Mouse (Mus musculus) midbrain, embryonic 11.5 days (tissue): Measurements from ENCODE around the gene Hist1h2an. TPM values are rescaled to one million over a fixed set of nuclear protein-coding genes. Genes with fewer than 3 reads are reported as not detected.
"Not testable (repeated sequence)": the region's sequence is repeated elsewhere in the genome, so short reads cannot be mapped to it uniquely, and the experiment has no call there.

Experiments used
- ATAC-seq: fragments of 200-750 bp; cut with Nextera tagmentation; 2 replicates; pipeline ENCODE4 v1.8.0; 2017; ENCODE audit warnings: moderate TSS enrichment, moderate library complexity; ENCODE audit not compliant: low FRiP score
- DNase-seq: peaks from one replicate; pipeline ENCODE4 v3.0.0; 2015; ENCODE audit warnings: low spot score; ENCODE audit errors: missing footprints
- H3K27ac ChIP-seq: fragments of 300-500 bp; sonication (generic); 2 replicates; pipeline ENCODE4 v1.5.1; 2014; ENCODE audit warnings: low read depth, low read length
- H3K27me3 ChIP-seq: fragments of 300-500 bp; sonication (generic); 2 replicates; pipeline ENCODE4 v1.6.1; 2014; ENCODE audit warnings: mild to moderate bottlenecking, low read length, moderate library complexity, mixed read lengths; ENCODE audit not compliant: control insufficient read depth, insufficient read depth
- H3K36me3 ChIP-seq: fragments of 300-500 bp; sonication (generic); 2 replicates; pipeline ENCODE4 v1.6.1; 2014; ENCODE audit warnings: mild to moderate bottlenecking, low read length, moderate library complexity, mixed read lengths; ENCODE audit not compliant: control insufficient read depth, insufficient read depth
- H3K4me1 ChIP-seq: fragments of 300-500 bp; sonication (generic); 2 replicates; pipeline ENCODE4 v1.6.1; 2014; ENCODE audit warnings: low read length; ENCODE audit not compliant: control insufficient read depth, insufficient read depth
- H3K4me2 ChIP-seq: fragments of 300-500 bp; sonication (generic); 2 replicates; pipeline ENCODE4 v1.6.1; 2014; ENCODE audit warnings: mild to moderate bottlenecking, moderate library complexity
- H3K4me3 ChIP-seq: fragments of 300-500 bp; sonication (generic); 2 replicates; pipeline ENCODE4 v1.5.1; 2014; ENCODE audit warnings: low read depth, low read length
- H3K9ac ChIP-seq: fragments of 300-500 bp; sonication (generic); 2 replicates; pipeline ENCODE4 v1.6.1; 2014; ENCODE audit warnings: low read length
- H3K9me3 ChIP-seq: fragments of 300-500 bp; sonication (generic); 2 replicates; pipeline ENCODE4 v1.6.1; 2016; ENCODE audit warnings: low read length; ENCODE audit not compliant: control insufficient read depth
- WGBS: fragments of 180-500 bp; shearing (Covaris S2); extraction: QIAGEN DNeasy Blood & Tissue Kit; methylation state at CpG from one replicate; pipeline ENCODE4 v1.1.7; 2014; 5-methylcytosine and 5-hydroxymethylcytosine counted together
- microRNA-seq: library from miRNA; unstranded; fragments of <30 nt; microRNA quantifications from one replicate; pipeline ENCODE4, GENCODE M21; 2017
- polyA plus RNA-seq: library from polyadenylated mRNA; unstranded; fragments of >200 nt; fragmentation: Nextera tagmentation; extraction: Ambion mirVana; gene quantifications from 2 replicates; pipeline ENCODE4 v1.2.1, GENCODE M21; 2014

Gene Hist1h2an
- polyA plus RNA-seq, 1 experiment from 2014 or later = 7.4 TPM

DNA sequence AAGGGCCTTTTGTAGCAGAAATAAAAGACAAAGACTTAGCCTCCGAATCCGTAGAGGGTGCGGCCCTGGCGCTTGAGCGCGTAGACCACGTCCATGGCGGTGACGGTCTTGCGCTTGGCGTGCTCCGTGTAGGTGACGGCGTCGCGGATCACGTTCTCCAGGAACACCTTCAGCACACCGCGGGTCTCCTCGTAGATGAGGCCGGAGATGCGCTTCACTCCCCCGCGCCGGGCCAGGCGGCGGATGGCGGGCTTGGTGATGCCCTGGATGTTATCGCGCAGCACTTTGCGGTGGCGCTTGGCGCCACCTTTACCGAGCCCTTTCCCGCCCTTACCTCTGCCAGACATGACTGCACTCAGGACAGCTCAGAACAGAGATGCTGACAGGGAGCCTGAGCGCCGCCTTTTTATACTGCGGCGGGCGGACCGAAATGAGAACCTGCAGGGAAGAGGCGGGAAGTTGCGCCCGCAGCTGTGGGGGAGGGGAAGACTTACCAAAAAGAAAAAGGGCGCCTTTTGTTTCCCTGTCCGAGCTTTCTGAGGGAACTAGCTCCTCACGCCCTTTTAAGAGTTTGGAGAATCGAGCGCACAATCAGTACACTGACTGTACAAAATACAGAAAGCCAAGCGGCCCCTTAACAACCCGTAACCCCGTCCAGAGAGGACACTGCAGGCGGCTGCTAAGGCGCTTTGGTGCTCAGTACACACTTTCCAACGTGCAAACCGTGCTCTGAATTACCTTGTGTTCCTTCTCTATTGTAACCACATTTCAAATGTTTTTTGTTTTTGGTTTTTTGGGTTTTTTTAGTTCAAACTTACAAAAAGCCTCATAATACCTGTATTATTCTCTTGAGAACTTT is 36.6 kb downstream of the Hist1h2an start, which contains the start of gene Hist1h4k:
Hist1h4k (minus strand) TSS at position 347 of the 859 bp plus-strand sequence.
- H3K36me3 ChIP-seq, H3K27me3 ChIP-seq, H3K9me3 ChIP-seq: not testable (repeated sequence)
- peak within 1 kb of the TSS; percentile 72 for H3K9ac ChIP-seq
- H3K27ac ChIP-seq = peak within 1 kb of the TSS; percentile 94
- ATAC-seq (peak; percentile 85), DNase-seq (peak; percentile 100)
- H3K4me3 ChIP-seq = peak within 1 kb of the TSS; percentile 56
- under 1% methylated on average over 39 of the region's 56 CpGs for WGBS
- H3K4me2 ChIP-seq = peak within 1 kb of the TSS; percentile 87
- peaks cover 10% of the 10 kb centered on the region; the same call in 1 of the 2 replicates for H3K4me1 ChIP-seq

DNA sequence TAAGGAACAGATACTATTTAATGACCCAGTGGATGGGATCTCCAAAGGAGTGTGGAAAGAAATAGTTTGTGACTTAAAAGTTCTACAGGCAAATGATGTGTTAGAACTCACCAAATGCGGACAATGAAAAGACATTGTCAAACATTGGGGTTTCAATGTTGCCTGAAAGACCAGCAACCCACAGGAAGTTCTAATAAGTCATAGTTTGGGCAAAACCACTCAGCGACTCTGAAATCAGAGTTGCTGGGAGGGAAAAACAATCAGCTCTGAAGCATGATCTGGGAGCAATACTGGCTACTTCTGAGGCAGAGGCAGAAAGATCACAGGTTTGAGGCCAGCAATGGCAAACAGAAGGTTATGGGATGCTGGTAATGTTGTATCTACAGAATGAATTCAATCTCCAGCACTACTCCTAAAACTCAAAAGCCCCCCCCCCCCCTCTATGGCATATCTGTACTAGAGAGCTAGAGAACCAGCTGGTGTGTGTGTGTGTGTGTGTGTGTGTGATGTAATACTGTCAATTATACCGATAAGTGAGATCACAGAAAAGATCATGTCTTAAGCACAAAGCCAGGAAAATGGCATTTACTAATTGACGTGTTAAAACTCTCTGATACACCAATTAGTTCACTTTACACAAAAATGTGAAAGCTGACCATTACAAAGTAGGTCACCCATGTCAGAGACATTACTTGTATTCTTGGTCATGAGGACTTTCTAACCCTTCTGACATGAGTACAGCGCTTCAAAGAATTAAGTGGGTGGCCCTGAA is 37.4 kb downstream of the Hist1h2an start:
- Histone ChIP-seq H3K9me3 (no peaks in the 10 kb centered on the region), H3K27me3 (no peaks in the 10 kb centered on the region), H3K36me3 (no peaks in the 10 kb centered on the region), H3K4me2 (peak overlapping the region; percentile 87), H3K27ac (peak overlapping the region; percentile 94), H3K4me3 (peak overlapping the region; percentile 56), H3K4me1 (peaks cover 10% of the 10 kb centered on the region; the same call in 1 of the 2 replicates), H3K9ac (peak overlapping the region; percentile 72)
- no peak for ATAC-seq
- whole genome bisulfite sequencing = 4% methylated on average over 5 of the region's 5 CpGs
- peak; percentile 96 for DNase-seq

DNA sequence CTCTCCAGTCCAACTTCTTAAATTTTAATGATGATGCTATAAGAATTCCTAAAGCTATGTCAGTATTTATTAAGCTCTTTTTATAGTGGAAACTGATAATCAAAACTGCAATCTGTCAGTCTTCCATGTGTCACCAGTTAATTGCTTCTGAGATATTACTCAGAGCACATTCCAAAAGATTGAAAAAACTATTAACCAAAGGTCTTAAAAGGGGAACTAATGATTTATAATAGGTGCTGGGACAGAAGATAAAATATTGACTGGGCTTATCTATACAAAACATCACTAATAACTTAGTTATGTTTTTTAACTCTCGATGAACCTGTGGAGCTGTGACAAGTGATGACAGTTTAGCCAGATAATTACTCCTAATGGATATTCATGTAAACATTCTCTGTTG is 42.0 kb downstream of the Hist1h2an start:
- no peak overlapping the region for H3K27ac ChIP-seq
- no peak overlapping the region for H3K4me3 ChIP-seq
- no peak overlapping the region for H3K4me2 ChIP-seq
- H3K9me3 ChIP-seq = no peaks in the 10 kb centered on the region
- ATAC-seq (no peak), DNase-seq (no peak)
- no peaks in the 10 kb centered on the region for H3K27me3 ChIP-seq
- peaks cover 4% of the 10 kb centered on the region; the same call in 1 of the 2 replicates for H3K4me1 ChIP-seq
- H3K9ac ChIP-seq = no peak overlapping the region
- H3K36me3 ChIP-seq = no peaks in the 10 kb centered on the region
- 84% methylated on average over 1 of the region's 1 CpGs for WGBS

Small RNA genes within 50 kb of the gene (microRNA-seq; reads per million reads assigned to microRNA genes)
- gene Gm19658 (not detected), gene Gm44346 (not detected), gene Gm44454 (not detected), gene Gm44466 (not detected)

Other genes starting within 250 kb of the Hist1h2an start
- 0.12 and 0.26 TPM in 2 replicates for gene Olfr1366, start 244.4 kb downstream of the Hist1h2an start, polyA plus RNA-seq
- 0.04 TPM in 1 of 2 replicates, not detected in the other for gene Olfr1535, start 227.3 kb downstream of the Hist1h2an start, polyA plus RNA-seq
- not detected in 2 replicates for gene Olfr1364, start 205.5 kb downstream of the Hist1h2an start, polyA plus RNA-seq
- not detected in 2 replicates for gene Olfr1362, start 173.2 kb downstream of the Hist1h2an start, polyA plus RNA-seq
- gene Olfr11, start 144.7 kb downstream of the Hist1h2an start, polyA plus RNA-seq = not detected in 2 replicates
- gene Olfr1361, start 123.8 kb downstream of the Hist1h2an start, polyA plus RNA-seq = not detected in 2 replicates
- gene Olfr1360, start 109.8 kb downstream of the Hist1h2an start, polyA plus RNA-seq = not detected in 2 replicates
- gene Olfr1359, start 89.1 kb downstream of the Hist1h2an start, polyA plus RNA-seq = not detected in 2 replicates
- gene Hist1h2bl, start 71.1 kb downstream of the Hist1h2an start, polyA plus RNA-seq = 0.85 and 2.7 TPM in 2 replicates
- gene Hist1h2ai, start 70.8 kb downstream of the Hist1h2an start, polyA plus RNA-seq = 19.8 and 20.9 TPM in 2 replicates
- 11.6 and 12.9 TPM in 2 replicates for gene Hist1h3h, start 69.6 kb downstream of the Hist1h2an start, polyA plus RNA-seq
- 4.2 and 5.7 TPM in 2 replicates for gene Hist1h2bm, start 65.2 kb downstream of the Hist1h2an start, polyA plus RNA-seq
- 1.0 and 2.2 TPM in 2 replicates for gene Hist1h4j, start 52.2 kb downstream of the Hist1h2an start, polyA plus RNA-seq
- gene Hist1h4k, start 36.7 kb downstream of the Hist1h2an start, polyA plus RNA-seq = 2.4 and 6.0 TPM in 2 replicates
- 6.2 and 10.7 TPM in 2 replicates for gene Hist1h2ak, start 33.4 kb downstream of the Hist1h2an start, polyA plus RNA-seq
- gene Hist1h2bn, start 33.1 kb downstream of the Hist1h2an start, polyA plus RNA-seq = 2.2 TPM in 1 of 2 replicates, not detected in the other
- gene Hist1h1b, start 6.6 kb downstream of the Hist1h2an start, polyA plus RNA-seq = 20.0 and 24.8 TPM in 2 replicates
- 289 and 304 TPM in 2 replicates for gene Hist1h3i, start 3.8 kb downstream of the Hist1h2an start, polyA plus RNA-seq
- 2.5 TPM in 2 replicates for gene Hist1h2bp, start 243 bp upstream of the Hist1h2an start, polyA plus RNA-seq
- 17.8 and 23.3 TPM in 2 replicates for gene Hist1h2bq, start 23.0 kb upstream of the Hist1h2an start, polyA plus RNA-seq
- gene Hist1h2ao, start 23.2 kb upstream of the Hist1h2an start, polyA plus RNA-seq = 1.7 TPM in 1 of 2 replicates, not detected in the other
- not detected in 2 replicates for gene Hist1h4m, start 24.5 kb upstream of the Hist1h2an start, polyA plus RNA-seq
- gene Hist1h4n, start 45.0 kb upstream of the Hist1h2an start, polyA plus RNA-seq = 10.3 and 12.0 TPM in 2 replicates
- gene Hist1h2ap, start 46.3 kb upstream of the Hist1h2an start, polyA plus RNA-seq = 5,628 and 6,009 TPM in 2 replicates
- 17.8 and 23.1 TPM in 2 replicates for gene Hist1h2br, start 46.5 kb upstream of the Hist1h2an start, polyA plus RNA-seq
- gene Zfp184, start 157.9 kb upstream of the Hist1h2an start, polyA plus RNA-seq = 26.7 and 27.9 TPM in 2 replicates
- gene Pom121l2, start 194.0 kb upstream of the Hist1h2an start, polyA plus RNA-seq = not detected in 2 replicates
- gene Prss16, start 222.5 kb upstream of the Hist1h2an start, polyA plus RNA-seq = 0.10 and 0.37 TPM in 2 replicates
- gene Hist1h2ah, start 248.3 kb upstream of the Hist1h2an start, polyA plus RNA-seq = 6.3 and 6.8 TPM in 2 replicates
- 9.9 and 11.3 TPM in 2 replicates for gene Hist1h2bk, start 248.7 kb upstream of the Hist1h2an start, polyA plus RNA-seq